Mouse (Mus musculus) skeletal muscle tissue, adult 2 months (tissue): ENCODE measurements at regions not wholly inside any gene's neighbourhood (a gene's known extent, or its start where the extent isn't known, plus 50 kb on each side); places are given as distances from the start of the nearest gene placed in this dataset.

Source experiments
- DNase-seq: peaks from one replicate; pipeline ENCODE4 v3.0.0-alpha.2; 2012; ENCODE audit warnings: low read depth, low spot score

GRCm38 (mm10) chr1:193421820-193422219, 51.7 kb upstream of the Camk1g start:
- DNase-seq, result no peak

GRCm38 (mm10) chr1:193421414-193421813, 51.3 kb upstream of the Camk1g start:
- DNase-seq, result no peak
